Mouse (Mus musculus): Measurements from ENCODE around the gene Gpr18. TPM values are rescaled to one million over a fixed set of nuclear protein-coding genes. Genes with fewer than 3 reads are reported as not detected.
"Not testable (repeated sequence)": the region's sequence is repeated elsewhere in the genome, so short reads cannot be mapped to it uniquely, and the experiment has no call there.

Gpr18 gene
- polyA plus RNA-seq, 1 experiment = 6.5 TPM

GRCm38 (mm10) chr14:121866574-121866973, 49.0 kb downstream of the Gpr18 start:
- H3K4me1 ChIP-seq (ENCODE audit: control insufficient read depth, insufficient read depth, low read length) = peaks cover 7% of the 10 kb centered on the region
- no peak for TF ChIP-seq POLR2A (IDR thresholded peaks at IDR 0.05; ENCODE audit: borderline replicate concordance, low read depth, low read length)
- no peak for TF ChIP-seq CTCF (IDR thresholded peaks at IDR 0.05; ENCODE audit: low read depth, low read length)
- no peak overlapping the region for H3K27ac ChIP-seq (ENCODE audit: insufficient read depth, low read depth, low read length)
- H3K4me3 ChIP-seq (ENCODE audit: insufficient read depth, low read length) = no peak overlapping the region

GRCm38 (mm10) chr14:121865162-121865561, 50.4 kb downstream of the Gpr18 start:
- not testable (repeated sequence) for H3K27ac ChIP-seq (ENCODE audit: insufficient read depth, low read depth, low read length); H3K4me1 ChIP-seq (ENCODE audit: control insufficient read depth, insufficient read depth, low read length); H3K4me3 ChIP-seq (ENCODE audit: insufficient read depth, low read length)
- 0 out of 2 replicates have a peak, but pooled peaks have one; percentile 25 for TF ChIP-seq CTCF (IDR thresholded peaks at IDR 0.05; ENCODE audit: low read depth, low read length)

Other genes with a start within 250 kb of the Gpr18 start
- gene Dock9, start 117.9 kb downstream of the Gpr18 start, polyA plus RNA-seq (2012; ENCODE audit: insufficient read depth, insufficient read length, missing spikeins) = 1.1 and 1.4 TPM in 2 replicates
- 41.2 and 49.0 TPM in 2 replicates for gene Ubac2, start 37.2 kb downstream of the Gpr18 start, polyA plus RNA-seq (2012; ENCODE audit: insufficient read depth, insufficient read length, missing spikeins)
- 33.0 and 34.1 TPM in 2 replicates for gene Gpr183, start 49.4 kb upstream of the Gpr18 start, polyA plus RNA-seq (2012; ENCODE audit: insufficient read depth, insufficient read length, missing spikeins)
- gene Timm8a2, start 118.9 kb upstream of the Gpr18 start, polyA plus RNA-seq (2012; ENCODE audit: insufficient read depth, insufficient read length, missing spikeins) = not detected in 2 replicates
- 116 and 120 TPM in 2 replicates for gene Tm9sf2, start 191.3 kb upstream of the Gpr18 start, polyA plus RNA-seq (2012; ENCODE audit: insufficient read depth, insufficient read length, missing spikeins)